ENCODE assay signal across 8 mouse cellular contexts in genomic region chr2:180578686-180579085, GRCm38 (mm10). TPM values are rescaled to one million over a fixed set of nuclear protein-coding genes. Genes with fewer than 3 reads are reported as not detected.
DNase-seq lines count a peak whose midpoint lies in the region; ATAC-seq and TF ChIP-seq lines count a peak whose summit lies in the region.

No protein-coding gene starts in this region.

- H3K4me3 ChIP-seq in embryonic facial prominence, embryonic 14.5 days (ENCODE audit: low read depth, low read length): no peak overlapping the region
- no peak overlapping the region for H3K4me3 ChIP-seq in lung, postnatal 0 days (ENCODE audit: low read depth, low read length)

- H3K27ac ChIP-seq in embryonic facial prominence, embryonic 14.5 days (replicated peaks; ENCODE audit: low read depth, low read length): no peak overlapping the region
- no peak overlapping the region for H3K27ac ChIP-seq in lung, postnatal 0 days (ENCODE audit: low read length)

- TF ChIP-seq EP300 in lung, postnatal 0 days (IDR thresholded peaks at IDR 0.05): no peak

- no peak overlapping the region for H3K9ac ChIP-seq in embryonic facial prominence, embryonic 14.5 days (ENCODE audit: low read depth, low read length)
- H3K9ac ChIP-seq in lung, postnatal 0 days (replicated peaks; ENCODE audit: low read depth): no peak overlapping the region

- 9% methylated on average over 3 of the region's 3 CpGs for WGBS in embryonic facial prominence, embryonic 14.5 days
- WGBS in lung, postnatal 0 days: 6% methylated on average over 3 of the region's 3 CpGs

- H3K27me3 ChIP-seq in embryonic facial prominence, embryonic 14.5 days (replicated peaks; ENCODE audit: control insufficient read depth, insufficient read depth, low read length): no peaks in the 10 kb centered on the region
- H3K27me3 ChIP-seq in lung, postnatal 0 days (replicated peaks; ENCODE audit: insufficient read depth, low read length): no peaks in the 10 kb centered on the region

- TF ChIP-seq CTCF in lung, postnatal 0 days (IDR thresholded peaks at IDR 0.05): peak; percentile 94

- DNase-seq in heart, adult 18-20 months: peak; percentile 58 to 85
- DNase-seq in heart, adult 11 months: no peak
- DNase-seq in B cell, adult 2 months: peak; percentile 83
- DNase-seq in adrenal gland, postnatal 25 days: peak; percentile 75
- DNase-seq in embryonic facial prominence, embryonic 14.5 days (ENCODE audit: low spot score): peak; percentile 66
- peak; percentile 74 for DNase-seq in kidney, postnatal 14 days
- DNase-seq in lung, postnatal 0 days (ENCODE audit: low spot score): peak; percentile 83
- DNase-seq in skeletal muscle tissue, adult 2 months (ENCODE audit: low read depth, low spot score): peak; percentile 53

- H3K36me3 ChIP-seq in embryonic facial prominence, embryonic 14.5 days (ENCODE audit: control insufficient read depth, insufficient read depth, low read length): no peaks in the 10 kb centered on the region
- H3K36me3 ChIP-seq in lung, postnatal 0 days (ENCODE audit: insufficient read depth, low read length): no peaks in the 10 kb centered on the region

- no peaks in the 10 kb centered on the region for H3K9me3 ChIP-seq in embryonic facial prominence, embryonic 14.5 days (ENCODE audit: control insufficient read depth, low read length)
- H3K9me3 ChIP-seq in lung, postnatal 0 days (ENCODE audit: low read length): no peaks in the 10 kb centered on the region

- H3K4me1 ChIP-seq in embryonic facial prominence, embryonic 14.5 days (ENCODE audit: control insufficient read depth, insufficient read depth, low read length): peaks cover 7% of the 10 kb centered on the region; the same call in 1 of the 2 replicates
- H3K4me1 ChIP-seq in lung, postnatal 0 days (ENCODE audit: insufficient read depth, low read depth, low read length): no peaks in the 10 kb centered on the region; the same call in 1 of the 2 replicates

- H3K4me2 ChIP-seq in embryonic facial prominence, embryonic 14.5 days (ENCODE audit: low read depth, low read length): no peak overlapping the region
- no peak overlapping the region for H3K4me2 ChIP-seq in lung, postnatal 0 days (replicated peaks; ENCODE audit: low read depth, low read length)

- no peak for ATAC-seq in embryonic facial prominence, embryonic 14.5 days (ENCODE audit: low read depth)
- no peak for ATAC-seq in lung, postnatal 0 days

RNA-seq across cellular contexts. Expression of gene Mrgbp, which starts 2.4 kb away (rescaled TPM):
- 10 to 100 TPM; 17.8 to 18.4 TPM for total RNA-seq in heart, adult 18-20 months (2021)
- total RNA-seq in adrenal gland, postnatal 25 days (2021): 17.7 and 22.3 TPM in 2 replicates
- 23.4 and 29.3 TPM in 2 replicates for polyA plus RNA-seq in embryonic facial prominence, embryonic 14.5 days (2014; fragmentation: Nextera tagmentation; extraction: Ambion mirVana)
- 20.5 and 22.4 TPM in 2 replicates for polyA plus RNA-seq in lung, postnatal 0 days (2015; fragmentation: Nextera tagmentation; extraction: Ambion mirVana)

RNA-seq across cellular contexts. Expression of gene Ogfr, which starts 10.4 kb away (rescaled TPM):
- total RNA-seq in heart, adult 18-20 months (2021): 10 to 100 TPM; 31.9 to 34.1 TPM
- total RNA-seq in adrenal gland, postnatal 25 days (2021): 44.2 and 53.5 TPM in 2 replicates
- 66.3 and 78.2 TPM in 2 replicates for polyA plus RNA-seq in embryonic facial prominence, embryonic 14.5 days (2014; fragmentation: Nextera tagmentation; extraction: Ambion mirVana)
- 37.5 and 38.3 TPM in 2 replicates for polyA plus RNA-seq in lung, postnatal 0 days (2015; fragmentation: Nextera tagmentation; extraction: Ambion mirVana)

RNA-seq across cellular contexts. Expression of gene Col9a3, which starts 18.9 kb away (rescaled TPM):
- under 1 TPM in 1 of 2 experiments, not detected in 1; 0.21 TPM for total RNA-seq in heart, adult 18-20 months (2021)
- total RNA-seq in adrenal gland, postnatal 25 days (2021): 0.70 and 1.0 TPM in 2 replicates
- 164 and 277 TPM in 2 replicates for polyA plus RNA-seq in embryonic facial prominence, embryonic 14.5 days (2014; fragmentation: Nextera tagmentation; extraction: Ambion mirVana)
- polyA plus RNA-seq in lung, postnatal 0 days (2015; fragmentation: Nextera tagmentation; extraction: Ambion mirVana): 0.30 and 0.33 TPM in 2 replicates
